Mouse (Mus musculus) frontal cortex, postnatal 10 days (tissue): ENCODE measurements around the gene Mgrn1.

ENCODE experiments used
- DNase-seq, 2 experiments: peaks; one replicate each; pipeline ENCODE4 v3.0.0; 2022; ENCODE audit warnings: low spot score in 2 of 2, mixed read lengths in 1 of 2

Gene Mgrn1

GRCm38 (mm10) chr16:4979755-4980380 lies 93.8 kb downstream of the Mgrn1 start:
- DNase-seq = no peak

- no peak for DNase-seq
Measured at GRCm38 (mm10) chr16:4984717-4985116, 98.7 kb downstream of the Mgrn1 start.
